Mouse (Mus musculus): Measurements from ENCODE around the gene Jund.

The Jund gene

GRCm38 (mm10) chr8:70700555-70700922 is 1.8 kb downstream of the Jund start:
- DNase-seq: peak; percentile 93 to 95

GRCm38 (mm10) chr8:70701048-70701981 is 2.6 kb downstream of the Jund start:
- DNase-seq: peak in 1 of 2 experiments; percentile 42

- DNase-seq: no peak
These were observed 3.5 kb downstream of the Jund start for GRCm38 (mm10) chr8:70701982-70702841.

GRCm38 (mm10) chr8:70702842-70703182 is 4.1 kb downstream of the Jund start:
- no peak for DNase-seq

GRCm38 (mm10) chr8:70703287-70703686 is 4.5 kb downstream of the Jund start, which contains the start of gene Iqcn:
Gene Iqcn, plus strand, starts transcription at chr8:70703457.
- no peak for DNase-seq

GRCm38 (mm10) chr8:70708281-70708680 is 9.5 kb downstream of the Jund start:
- DNase-seq: no peak

GRCm38 (mm10) chr8:70709794-70710193 is 11.0 kb downstream of the Jund start:
- no peak for DNase-seq

GRCm38 (mm10) chr8:70710296-70710695 is 11.5 kb downstream of the Jund start:
- DNase-seq: no peak

- DNase-seq: no peak
These were observed 12.3 kb downstream of the Jund start for GRCm38 (mm10) chr8:70711041-70711440.

- no peak for DNase-seq
These were observed 15.2 kb downstream of the Jund start for GRCm38 (mm10) chr8:70713991-70714390.

- no peak for DNase-seq
These were observed 16.3 kb downstream of the Jund start for GRCm38 (mm10) chr8:70715086-70715485.

GRCm38 (mm10) chr8:70716521-70717400 is 18.0 kb downstream of the Jund start:
- DNase-seq: no peak

GRCm38 (mm10) chr8:70718297-70718696 is 19.5 kb downstream of the Jund start, which contains the start of gene Gm3336:
Gene Gm3336, plus strand, starts transcription at chr8:70718543.
- DNase-seq: peak; percentile 79 to 83

GRCm38 (mm10) chr8:70719796-70720270 is 21.1 kb downstream of the Jund start:
- DNase-seq: peak in 1 of 2 experiments; percentile 12

- peak; percentile 59 to 70 for DNase-seq
These were observed 22.0 kb downstream of the Jund start for GRCm38 (mm10) chr8:70720739-70721138.

GRCm38 (mm10) chr8:70721601-70722000 is 22.9 kb downstream of the Jund start:
- peak in 1 of 2 experiments; percentile 13 for DNase-seq

- peak in 1 of 2 experiments; percentile 5 for DNase-seq
These were observed 24.9 kb downstream of the Jund start, which contains the start of gene Pde4c for GRCm38 (mm10) chr8:70723486-70724210. Gene Pde4c, plus strand, starts transcription at chr8:70723720.

- peak in 1 of 2 experiments; percentile 3 for DNase-seq
These were observed 25.5 kb downstream of the Jund start for GRCm38 (mm10) chr8:70724216-70724615.

GRCm38 (mm10) chr8:70725792-70726447 is 27.2 kb downstream of the Jund start:
- peak in 1 of 2 experiments; percentile 3 for DNase-seq

- DNase-seq: peak in 1 of 2 experiments; percentile 4
These were observed 28.0 kb downstream of the Jund start for GRCm38 (mm10) chr8:70726721-70727120.

All from thymus, postnatal 36 days (tissue).